In genomic region chr5:150593756-150594648, GRCm38 (mm10) we compare ENCODE assay signal across 8 mouse cellular contexts. TPM values are rescaled to one million over a fixed set of nuclear protein-coding genes. Genes with fewer than 3 reads are reported as not detected.
A peak's percentile ranks its signal among the peaks of the same experiment; 100 is the strongest.
DNase-seq lines count a peak whose midpoint lies in the region; ATAC-seq lines count a peak whose summit lies in the region.

No protein-coding gene starts in this region.

- H3K36me3 ChIP-seq in embryonic facial prominence, embryonic 13.5 days, result no peaks in the 10 kb centered on the region
- no peaks in the 10 kb centered on the region for H3K36me3 ChIP-seq in heart, embryonic 12.5 days
- H3K36me3 ChIP-seq in kidney, embryonic 16.5 days (ENCODE audit: insufficient read depth, low read length), result no peaks in the 10 kb centered on the region
- H3K36me3 ChIP-seq in liver, embryonic 13.5 days, result 0 out of 2 replicates have a peak, but pooled peaks cover 5% of the 10 kb centered on the region
- no peaks in the 10 kb centered on the region for H3K36me3 ChIP-seq in stomach, embryonic 15.5 days

- H3K4me3 ChIP-seq in embryonic facial prominence, embryonic 13.5 days, result peak overlapping the region; percentile 80
- H3K4me3 ChIP-seq in heart, embryonic 12.5 days, result peak overlapping the region; percentile 74
- peak overlapping the region; percentile 62 for H3K4me3 ChIP-seq in kidney, embryonic 16.5 days (ENCODE audit: low read length)
- H3K4me3 ChIP-seq in liver, embryonic 13.5 days (replicated peaks), result peak overlapping the region; percentile 89
- H3K4me3 ChIP-seq in stomach, embryonic 15.5 days (replicated peaks), result peak overlapping the region; percentile 91

- peaks cover 57% of the 10 kb centered on the region for H3K27me3 ChIP-seq in embryonic facial prominence, embryonic 13.5 days
- H3K27me3 ChIP-seq in heart, embryonic 12.5 days (replicated peaks), result peaks cover 29% of the 10 kb centered on the region
- 0 out of 2 replicates have a peak, but pooled peaks cover 8% of the 10 kb centered on the region for H3K27me3 ChIP-seq in kidney, embryonic 16.5 days (ENCODE audit: insufficient read depth, low read length)
- H3K27me3 ChIP-seq in liver, embryonic 13.5 days, result no peaks in the 10 kb centered on the region
- no peaks in the 10 kb centered on the region for H3K27me3 ChIP-seq in stomach, embryonic 15.5 days (replicated peaks)

- WGBS in embryonic facial prominence, embryonic 13.5 days, result under 1% methylated on average over 97 of the region's 102 CpGs
- under 1% methylated on average over 89 of the region's 102 CpGs for WGBS in heart, embryonic 12.5 days
- WGBS in kidney, embryonic 16.5 days, result 1% methylated on average over 97 of the region's 102 CpGs
- under 1% methylated on average over 100 of the region's 102 CpGs for WGBS in liver, embryonic 13.5 days (ENCODE audit: insufficient replicate concordance)
- WGBS in stomach, embryonic 15.5 days, result under 1% methylated on average over 97 of the region's 102 CpGs

- H3K4me2 ChIP-seq in embryonic facial prominence, embryonic 13.5 days, result peak overlapping the region; percentile 99
- H3K4me2 ChIP-seq in heart, embryonic 12.5 days, result peak overlapping the region; percentile 94
- H3K4me2 ChIP-seq in kidney, embryonic 16.5 days (replicated peaks; ENCODE audit: low read depth, low read length), result peak overlapping the region; percentile 100
- peak overlapping the region; percentile 98 for H3K4me2 ChIP-seq in liver, embryonic 13.5 days
- H3K4me2 ChIP-seq in stomach, embryonic 15.5 days, result peak overlapping the region; percentile 99

- peak; percentile 50 for ATAC-seq in embryonic facial prominence, embryonic 13.5 days (ENCODE audit: insufficient number of reproducible peaks, insufficient read depth, low FRiP score, low TSS enrichment, low read depth)
- peak; percentile 79 for ATAC-seq in heart, embryonic 12.5 days (ENCODE audit: insufficient number of reproducible peaks, low FRiP score)
- peak; percentile 89 for ATAC-seq in kidney, embryonic 16.5 days (ENCODE audit: low FRiP score, low TSS enrichment)
- peak; percentile 68 for ATAC-seq in liver, embryonic 13.5 days (ENCODE audit: low read depth)
- peak; percentile 64 for ATAC-seq in stomach, embryonic 15.5 days (ENCODE audit: insufficient read depth, low FRiP score, low read depth)

- H3K4me1 ChIP-seq in embryonic facial prominence, embryonic 13.5 days, result peaks cover 19% of the 10 kb centered on the region
- H3K4me1 ChIP-seq in heart, embryonic 12.5 days (replicated peaks), result peaks cover 14% of the 10 kb centered on the region
- H3K4me1 ChIP-seq in kidney, embryonic 16.5 days (ENCODE audit: insufficient read depth, low read length), result peaks cover 19% of the 10 kb centered on the region
- peaks cover 64% of the 10 kb centered on the region for H3K4me1 ChIP-seq in liver, embryonic 13.5 days (replicated peaks)
- peaks cover 15% of the 10 kb centered on the region for H3K4me1 ChIP-seq in stomach, embryonic 15.5 days

- H3K27ac ChIP-seq in embryonic facial prominence, embryonic 13.5 days, result no peak overlapping the region
- no peak overlapping the region for H3K27ac ChIP-seq in heart, embryonic 12.5 days (ENCODE audit: poor library complexity, severe bottlenecking)
- H3K27ac ChIP-seq in kidney, embryonic 16.5 days (ENCODE audit: low read length), result 0 out of 2 replicates have a peak overlapping the region, but pooled peaks have one; percentile 18
- peak overlapping the region; percentile 85 for H3K27ac ChIP-seq in liver, embryonic 13.5 days
- peak overlapping the region; percentile 44 for H3K27ac ChIP-seq in stomach, embryonic 15.5 days

- H3K9ac ChIP-seq in embryonic facial prominence, embryonic 13.5 days, result peak overlapping the region; percentile 78
- H3K9ac ChIP-seq in heart, embryonic 12.5 days, result peak overlapping the region; percentile 73
- peak overlapping the region; percentile 65 for H3K9ac ChIP-seq in kidney, embryonic 16.5 days (replicated peaks; ENCODE audit: low read length)
- H3K9ac ChIP-seq in liver, embryonic 13.5 days, result peak overlapping the region; percentile 84
- peak overlapping the region; percentile 65 for H3K9ac ChIP-seq in stomach, embryonic 15.5 days

- peak; percentile 54 for DNase-seq in 416B (ENCODE audit: low read depth)
- DNase-seq in adrenal gland, adult 8-10 months, result peak; percentile 57
- DNase-seq in liver, embryonic 13.5 days, result peak; percentile 40
- DNase-seq in neural tube, embryonic 10.5 days (ENCODE audit: extremely low spot score, low spot score), result peak; percentile 63

- H3K9me3 ChIP-seq in embryonic facial prominence, embryonic 13.5 days, result no peaks in the 10 kb centered on the region
- no peaks in the 10 kb centered on the region for H3K9me3 ChIP-seq in heart, embryonic 12.5 days (replicated peaks)
- H3K9me3 ChIP-seq in kidney, embryonic 16.5 days (ENCODE audit: low read length), result no peaks in the 10 kb centered on the region
- no peaks in the 10 kb centered on the region for H3K9me3 ChIP-seq in liver, embryonic 13.5 days (replicated peaks)
- H3K9me3 ChIP-seq in stomach, embryonic 15.5 days, result no peaks in the 10 kb centered on the region

RNA-seq across cellular contexts. Expression of gene N4bp2l1, which starts 3.0 kb away (rescaled TPM):
- 10 to 100 TPM; 27.3 to 31.7 (median 29.4) TPM for total RNA-seq in adrenal gland, adult 8-10 months (2022)
- polyA plus RNA-seq in embryonic facial prominence, embryonic 13.5 days (2015; fragmentation: Nextera tagmentation; extraction: Ambion mirVana), result 4.9 and 6.1 TPM in 2 replicates
- 2.7 and 2.8 TPM in 2 replicates for polyA plus RNA-seq in heart, embryonic 12.5 days (2016; fragmentation: Nextera tagmentation; extraction: Ambion mirVana)
- polyA plus RNA-seq in kidney, embryonic 16.5 days (2015; fragmentation: Nextera tagmentation; extraction: Ambion mirVana), result 5.8 and 6.4 TPM in 2 replicates
- polyA plus RNA-seq in liver, embryonic 13.5 days (2015; fragmentation: Nextera tagmentation; extraction: Ambion mirVana), result 7.4 and 8.5 TPM in 2 replicates
- 7.1 and 7.8 TPM in 2 replicates for polyA plus RNA-seq in stomach, embryonic 15.5 days (2015; fragmentation: Nextera tagmentation; extraction: Ambion mirVana)

Comparison
In these comparisons a context has a peak if more than half of its experiments do, and no peak if none do; other contexts are left out.
1. H3K27ac ChIP-seq: peak in kidney, embryonic 16.5 days (single experiment), liver, embryonic 13.5 days (single experiment) and stomach, embryonic 15.5 days (single experiment); none in embryonic facial prominence, embryonic 13.5 days (single experiment) and heart, embryonic 12.5 days (single experiment).
2. Peak in every context shown above with its lines, with median percentiles within 50 percentile points of each other: DNase-seq, ATAC-seq, H3K4me2 ChIP-seq, H3K4me3 ChIP-seq and H3K9ac ChIP-seq.